Mouse (Mus musculus) heart, adult 2 months (tissue): Measurements from ENCODE around the gene Pde4b.

ENCODE experiments used
- CTCF ChIP-seq: fragments of 200-600 bp; IDR thresholded peaks from 2 replicates; pipeline ENCODE4 v1.8.1; 2022; ENCODE audit warnings: antibody characterized with exemption, mild to moderate bottlenecking, moderate library complexity
- EP300 ChIP-seq: fragments of 200-500 bp; IDR thresholded peaks from 2 replicates; pipeline ENCODE4 v1.6.1; 2011; ENCODE audit warnings: low read depth, low read length, control low read depth; ENCODE audit not compliant: insufficient read depth
- POLR2A ChIP-seq: fragments of 200-500 bp; IDR thresholded peaks from 2 replicates; pipeline ENCODE4 v1.6.1; 2011; ENCODE audit warnings: mild to moderate bottlenecking, low read depth, low read length, control low read depth; ENCODE audit not compliant: insufficient read depth

DNA sequence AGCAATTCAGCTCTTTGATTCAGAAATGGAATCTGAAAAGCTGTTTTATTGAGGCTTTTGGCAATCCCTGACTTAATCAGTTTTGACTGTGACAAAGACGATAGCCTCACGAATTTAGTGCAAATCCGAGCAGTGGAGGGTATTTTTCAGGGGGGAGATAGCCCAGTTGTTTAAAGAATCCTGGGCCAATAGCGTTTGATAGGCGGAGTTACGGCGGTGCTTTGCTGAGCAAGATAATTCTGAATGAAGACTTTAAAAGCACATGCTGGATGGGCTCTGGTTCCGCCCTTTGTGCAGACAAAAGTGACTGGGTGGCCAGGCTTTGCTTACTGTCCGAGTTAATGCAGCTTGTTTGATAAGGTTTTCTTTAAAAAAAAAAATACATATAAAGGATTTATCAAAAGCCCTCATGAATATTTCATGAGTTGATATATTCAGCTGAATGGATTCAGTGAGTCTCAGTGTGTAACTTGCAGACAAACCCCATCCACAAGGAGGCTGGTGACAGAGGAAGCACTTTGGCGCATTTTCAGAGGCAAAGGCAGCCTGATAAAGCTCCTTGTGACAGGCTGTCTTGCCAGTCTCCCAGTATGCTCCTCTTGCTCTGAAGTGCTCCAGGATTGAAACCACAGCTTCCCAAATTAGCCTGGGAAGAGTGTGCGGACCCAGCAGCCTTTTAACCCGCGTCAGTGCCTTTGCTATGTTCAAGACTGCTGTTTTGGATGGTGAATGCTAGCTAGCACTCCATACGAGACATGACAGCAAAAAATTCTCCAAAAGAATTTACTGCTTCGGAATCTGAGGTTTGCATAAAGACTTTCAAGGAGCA, 167.3 kb downstream of the Pde4b start:
- TF ChIP-seq CTCF: peak; percentile 42
- TF ChIP-seq EP300: peak; percentile 68; the same call in 1 of the 2 replicates
- peak; percentile 50; the same call in 1 of the 2 replicates for TF ChIP-seq POLR2A
